Mouse (Mus musculus): ENCODE measurements around the gene Ets2. TPM values are rescaled to one million over a fixed set of nuclear protein-coding genes. Genes with fewer than 3 reads are reported as not detected.

Gene Ets2
- polyA plus RNA-seq, 1 experiment, result 45.0 TPM

DNA sequence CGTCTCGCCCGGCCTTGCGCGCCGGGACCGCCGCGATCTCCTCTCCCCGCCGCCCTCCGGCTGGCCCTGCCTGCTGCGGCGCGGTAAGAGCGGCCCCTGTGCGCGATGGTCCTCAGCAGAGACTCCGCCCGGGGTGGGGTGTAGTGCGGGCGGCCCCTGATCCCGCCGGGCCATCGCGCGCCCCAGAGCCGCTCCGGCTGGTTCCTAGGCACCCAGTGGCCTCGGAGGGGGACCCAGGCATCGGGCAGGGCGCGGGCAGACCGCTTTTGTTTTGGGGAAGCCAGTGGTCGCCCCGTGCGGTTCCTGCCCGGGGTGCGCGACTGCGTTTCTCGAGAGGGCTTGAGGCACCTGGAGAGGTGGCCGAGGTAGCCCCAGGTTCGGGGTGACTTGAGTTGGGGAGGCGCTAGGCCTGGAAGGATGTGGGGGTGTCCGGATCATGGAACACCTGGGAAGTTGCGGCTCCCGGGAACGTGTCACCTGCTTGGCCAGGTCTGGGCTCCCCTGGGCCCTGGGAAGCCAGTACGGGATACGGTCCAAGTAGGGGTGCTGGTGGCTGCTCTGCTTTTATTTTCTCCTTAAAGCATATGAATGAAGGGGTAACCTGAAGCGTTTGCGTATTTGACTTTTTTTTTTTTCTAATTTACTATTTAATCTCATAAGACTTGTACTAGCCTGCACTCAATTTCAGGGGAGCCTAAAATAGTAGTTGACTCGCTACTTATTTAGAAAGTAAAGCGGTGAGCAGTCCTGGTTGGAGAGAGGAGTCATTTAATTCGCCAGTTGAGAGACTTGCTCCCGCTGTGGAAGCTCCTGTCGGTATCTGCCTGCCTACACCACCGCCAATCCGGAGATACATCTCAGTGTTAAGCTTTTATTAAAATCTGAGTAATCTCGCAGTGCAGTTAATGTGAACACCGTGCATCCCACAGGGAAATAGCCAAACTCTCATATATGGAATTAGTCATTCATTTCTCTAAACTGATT lies 979 bp downstream of the Ets2 start:
- Histone ChIP-seq H3K27me3 (ENCODE audit: control insufficient read depth, insufficient read depth, low read length) (no peaks in the 10 kb centered on the region), H3K4me3 (replicated peaks; ENCODE audit: insufficient read depth, low read depth, low read length) (peak overlapping the region; percentile 90), H3K27ac (ENCODE audit: insufficient read depth, low read length) (peak overlapping the region; percentile 99), H3K4me1 (ENCODE audit: control insufficient read depth, insufficient read depth, low read length) (peaks cover 28% of the 10 kb centered on the region)
- DNase-seq, result peak; percentile 58 to 73
- WGBS, result 1% methylated on average over 62 of the region's 62 CpGs
- TF ChIP-seq CTCF (IDR thresholded peaks at IDR 0.05; ENCODE audit: borderline replicate concordance, insufficient read depth, low read depth, low read length), result no peak

GRCm38 (mm10) chr16:95703958-95704357 lies 2.1 kb downstream of the Ets2 start:
- DNase-seq, result peak in 1 of 2 experiments; percentile 39
- TF ChIP-seq POLR2A (IDR thresholded peaks at IDR 0.05; ENCODE audit: borderline replicate concordance, insufficient read depth, low read length) (no peak), CTCF (IDR thresholded peaks at IDR 0.05; ENCODE audit: borderline replicate concordance, insufficient read depth, low read depth, low read length) (no peak)
- Histone ChIP-seq H3K4me1 (ENCODE audit: control insufficient read depth, insufficient read depth, low read length) (peaks cover 28% of the 10 kb centered on the region), H3K27me3 (ENCODE audit: control insufficient read depth, insufficient read depth, low read length) (no peaks in the 10 kb centered on the region), H3K4me3 (replicated peaks; ENCODE audit: insufficient read depth, low read depth, low read length) (peak overlapping the region; percentile 54), H3K27ac (ENCODE audit: insufficient read depth, low read length) (no peak overlapping the region)
- 19% methylated on average over 8 of the region's 8 CpGs for WGBS

- H3K4me3 ChIP-seq (replicated peaks; ENCODE audit: insufficient read depth, low read depth, low read length), result peak overlapping the region; percentile 54
- 34% methylated on average over 10 of the region's 10 CpGs for WGBS
- TF ChIP-seq POLR2A (IDR thresholded peaks at IDR 0.05; ENCODE audit: borderline replicate concordance, insufficient read depth, low read length) (no peak), CTCF (IDR thresholded peaks at IDR 0.05; ENCODE audit: borderline replicate concordance, insufficient read depth, low read depth, low read length) (no peak)
- DNase-seq, result no peak
- no peaks in the 10 kb centered on the region for H3K27me3 ChIP-seq (ENCODE audit: control insufficient read depth, insufficient read depth, low read length)
- H3K27ac ChIP-seq (ENCODE audit: insufficient read depth, low read length), result no peak overlapping the region
- H3K4me1 ChIP-seq (ENCODE audit: control insufficient read depth, insufficient read depth, low read length), result peaks cover 28% of the 10 kb centered on the region
These were observed 2.9 kb downstream of the Ets2 start for GRCm38 (mm10) chr16:95704662-95705330.

DNA sequence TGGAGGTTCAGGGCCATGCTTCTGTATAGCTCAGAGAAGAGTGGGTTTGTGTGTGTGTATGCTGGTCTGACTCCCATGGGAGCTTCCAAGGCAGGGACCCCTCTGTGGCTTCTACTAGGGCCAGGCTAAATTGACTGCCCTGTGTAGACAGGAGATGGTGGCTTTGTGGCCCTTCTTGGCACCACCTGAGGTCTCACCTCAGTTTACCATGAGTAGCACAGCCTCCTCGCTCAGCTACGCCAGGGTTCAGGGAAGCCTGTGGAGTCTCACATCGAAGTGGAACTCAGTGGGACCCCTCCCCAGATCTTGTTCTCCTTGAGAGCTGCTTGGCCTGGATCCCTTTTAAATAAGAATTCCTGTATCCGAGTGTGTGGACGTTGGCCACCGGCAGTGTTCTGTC lies 3.9 kb downstream of the Ets2 start:
- H3K4me1 ChIP-seq (ENCODE audit: control insufficient read depth, insufficient read depth, low read length), result peaks cover 31% of the 10 kb centered on the region
- no peak for DNase-seq
- 64% methylated on average over 6 of the region's 6 CpGs for WGBS
- no peak for TF ChIP-seq CTCF (IDR thresholded peaks at IDR 0.05; ENCODE audit: borderline replicate concordance, insufficient read depth, low read depth, low read length)
- TF ChIP-seq POLR2A (IDR thresholded peaks at IDR 0.05; ENCODE audit: borderline replicate concordance, insufficient read depth, low read length), result no peak
- H3K4me3 ChIP-seq (replicated peaks; ENCODE audit: insufficient read depth, low read depth, low read length), result no peak overlapping the region
- no peak overlapping the region for H3K27ac ChIP-seq (ENCODE audit: insufficient read depth, low read length)
- no peaks in the 10 kb centered on the region for H3K27me3 ChIP-seq (ENCODE audit: control insufficient read depth, insufficient read depth, low read length)

DNA sequence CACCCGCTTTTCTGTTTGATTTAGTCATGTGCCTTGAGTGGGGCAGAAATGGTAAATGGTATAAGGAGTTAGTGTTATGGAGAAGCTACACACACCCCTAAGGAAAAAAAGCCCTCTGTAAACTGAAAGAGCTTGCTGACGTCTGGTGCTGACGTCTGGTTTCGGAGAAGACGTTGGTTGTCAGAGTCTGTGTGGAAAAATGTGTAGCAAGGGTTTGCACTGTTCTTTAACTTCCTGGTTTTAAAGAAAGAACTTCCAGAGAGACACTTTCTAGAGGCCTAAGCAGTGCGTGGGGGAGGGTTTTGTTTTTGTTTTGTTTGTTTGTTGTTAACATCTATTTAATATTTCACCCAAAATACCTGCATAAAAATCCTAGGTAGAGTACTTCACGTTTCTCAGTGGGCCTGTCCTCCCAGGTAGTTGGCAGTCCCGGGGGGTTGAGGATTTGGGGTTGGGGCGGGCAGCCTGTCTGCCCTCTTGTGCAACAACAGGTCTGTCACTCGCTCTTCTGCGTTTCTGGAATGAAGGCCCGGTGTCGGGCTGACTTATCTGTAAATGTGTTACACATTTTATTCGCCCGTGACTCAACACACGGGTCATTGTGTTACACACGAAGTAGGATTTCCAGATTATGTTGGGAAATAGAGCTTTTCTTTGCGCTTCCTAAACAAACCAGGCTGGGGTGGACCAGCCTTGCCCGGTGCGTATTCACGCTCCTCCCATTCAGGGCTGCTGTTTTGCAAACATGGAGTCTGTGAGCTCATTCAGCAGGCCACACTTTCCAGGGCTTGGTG lies 6.5 kb downstream of the Ets2 start:
- Histone ChIP-seq H3K4me1 (ENCODE audit: control insufficient read depth, insufficient read depth, low read length) (peaks cover 31% of the 10 kb centered on the region), H3K4me3 (replicated peaks; ENCODE audit: insufficient read depth, low read depth, low read length) (no peak overlapping the region), H3K27ac (ENCODE audit: insufficient read depth, low read length) (no peak overlapping the region), H3K27me3 (ENCODE audit: control insufficient read depth, insufficient read depth, low read length) (no peaks in the 10 kb centered on the region)
- no peak for DNase-seq
- WGBS, result 79% methylated on average over 21 of the region's 21 CpGs
- TF ChIP-seq CTCF (IDR thresholded peaks at IDR 0.05; ENCODE audit: borderline replicate concordance, insufficient read depth, low read depth, low read length), result no peak
- TF ChIP-seq POLR2A (IDR thresholded peaks at IDR 0.05; ENCODE audit: borderline replicate concordance, insufficient read depth, low read length), result no peak

- 75% methylated on average over 4 of the region's 4 CpGs for WGBS
- peaks cover 28% of the 10 kb centered on the region for H3K4me1 ChIP-seq (ENCODE audit: control insufficient read depth, insufficient read depth, low read length)
- H3K4me3 ChIP-seq (replicated peaks; ENCODE audit: insufficient read depth, low read depth, low read length), result no peak overlapping the region
- no peak overlapping the region for H3K27ac ChIP-seq (ENCODE audit: insufficient read depth, low read length)
- TF ChIP-seq CTCF (IDR thresholded peaks at IDR 0.05; ENCODE audit: borderline replicate concordance, insufficient read depth, low read depth, low read length) (no peak), POLR2A (IDR thresholded peaks at IDR 0.05; ENCODE audit: borderline replicate concordance, insufficient read depth, low read length) (no peak)
- DNase-seq, result no peak
- no peaks in the 10 kb centered on the region for H3K27me3 ChIP-seq (ENCODE audit: control insufficient read depth, insufficient read depth, low read length)
These were observed 7.3 kb downstream of the Ets2 start for GRCm38 (mm10) chr16:95709175-95709574.

DNA sequence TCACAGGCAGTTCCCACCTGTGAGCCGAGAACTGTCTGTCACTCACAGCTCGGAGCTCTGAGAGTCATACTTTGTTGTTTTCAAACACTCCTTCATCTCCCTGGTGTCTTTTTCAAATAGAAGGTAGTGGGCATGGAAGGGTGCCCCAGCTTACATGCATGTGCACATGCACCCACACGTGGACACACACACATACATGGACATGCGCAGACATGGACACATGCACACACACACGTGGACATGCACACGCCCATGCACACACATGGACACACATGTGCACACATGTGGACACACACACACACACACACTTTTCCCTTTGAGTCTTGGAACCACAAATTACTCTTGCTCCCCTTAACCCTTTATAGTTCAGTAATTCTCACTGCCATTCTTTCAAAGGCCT lies 8.3 kb downstream of the Ets2 start:
- Histone ChIP-seq H3K4me3 (replicated peaks; ENCODE audit: insufficient read depth, low read depth, low read length) (no peak overlapping the region), H3K4me1 (ENCODE audit: control insufficient read depth, insufficient read depth, low read length) (peaks cover 19% of the 10 kb centered on the region), H3K27me3 (ENCODE audit: control insufficient read depth, insufficient read depth, low read length) (no peaks in the 10 kb centered on the region), H3K27ac (ENCODE audit: insufficient read depth, low read length) (no peak overlapping the region)
- no peak for TF ChIP-seq CTCF (IDR thresholded peaks at IDR 0.05; ENCODE audit: borderline replicate concordance, insufficient read depth, low read depth, low read length)
- no peak for TF ChIP-seq POLR2A (IDR thresholded peaks at IDR 0.05; ENCODE audit: borderline replicate concordance, insufficient read depth, low read length)
- DNase-seq, result no peak
- WGBS, result 94% methylated on average over 6 of the region's 6 CpGs
